Mouse (Mus musculus) C2C12 (cell line): ENCODE data around the gene Gm21974.

Experiments used
- CEBPB ChIP-seq: IDR thresholded peaks from one replicate; pipeline ENCODE4 v1.6.1; 2011; ENCODE audit warnings: low read depth, mild to moderate bottlenecking, control low read depth, moderate library complexity
- CTCF ChIP-seq: IDR thresholded peaks from one replicate; pipeline ENCODE4 v1.5.1; 2011; ENCODE audit not compliant: control insufficient read depth, insufficient read depth, insufficient read length
- FOSL1 ChIP-seq: IDR thresholded peaks from one replicate; pipeline ENCODE4 v1.8.0; 2011; ENCODE audit warnings: mild to moderate bottlenecking, low read length; ENCODE audit not compliant: poor library complexity, insufficient read depth, severe bottlenecking
- MAX ChIP-seq: IDR thresholded peaks from one replicate; pipeline ENCODE4 v1.6.1; 2011; ENCODE audit warnings: mild to moderate bottlenecking, control low read depth
- MYOG ChIP-seq: IDR thresholded peaks from one replicate; pipeline ENCODE4 v1.6.1; 2011; ENCODE audit not compliant: control insufficient read depth, insufficient read length; ENCODE audit errors: extremely low read depth
- USF1 ChIP-seq: IDR thresholded peaks from one replicate; pipeline ENCODE4 v1.6.1; 2011; ENCODE audit warnings: low read depth, mild to moderate bottlenecking, control low read depth, moderate library complexity

DNA sequence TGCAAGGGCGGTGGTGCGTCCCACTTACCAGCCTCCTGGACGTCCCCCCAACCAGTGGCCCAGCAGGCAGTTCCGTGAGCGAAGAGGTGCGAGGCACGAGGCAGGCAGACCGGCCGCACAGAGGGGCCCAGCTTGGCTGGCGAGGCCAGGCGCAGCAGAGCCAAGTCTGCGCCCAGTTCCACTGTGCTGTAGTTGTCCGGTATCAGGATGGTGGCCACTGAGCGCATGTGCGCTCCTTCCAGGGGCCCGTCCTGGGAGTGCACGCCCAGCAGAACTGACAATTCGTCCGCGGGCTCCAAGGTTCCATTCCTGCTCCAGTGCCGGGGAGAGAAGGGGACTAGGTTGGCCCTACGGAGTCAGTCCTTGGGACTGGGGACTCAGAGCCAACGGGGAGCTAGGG is 49.4 kb upstream of the Gm21974 start:
- TF ChIP-seq CTCF (no peak), CEBPB (no peak), FOSL1 (no peak), MYOG (no peak), MAX (no peak), USF1 (no peak)
